Mouse (Mus musculus): ENCODE results near the gene Zfp341. TPM values are rescaled to one million over a fixed set of nuclear protein-coding genes. Genes with fewer than 3 reads are reported as not detected.

The Zfp341 gene
- total RNA-seq, 2 experiments from 2014 or later = 13.3 to 14.2 TPM

DNA sequence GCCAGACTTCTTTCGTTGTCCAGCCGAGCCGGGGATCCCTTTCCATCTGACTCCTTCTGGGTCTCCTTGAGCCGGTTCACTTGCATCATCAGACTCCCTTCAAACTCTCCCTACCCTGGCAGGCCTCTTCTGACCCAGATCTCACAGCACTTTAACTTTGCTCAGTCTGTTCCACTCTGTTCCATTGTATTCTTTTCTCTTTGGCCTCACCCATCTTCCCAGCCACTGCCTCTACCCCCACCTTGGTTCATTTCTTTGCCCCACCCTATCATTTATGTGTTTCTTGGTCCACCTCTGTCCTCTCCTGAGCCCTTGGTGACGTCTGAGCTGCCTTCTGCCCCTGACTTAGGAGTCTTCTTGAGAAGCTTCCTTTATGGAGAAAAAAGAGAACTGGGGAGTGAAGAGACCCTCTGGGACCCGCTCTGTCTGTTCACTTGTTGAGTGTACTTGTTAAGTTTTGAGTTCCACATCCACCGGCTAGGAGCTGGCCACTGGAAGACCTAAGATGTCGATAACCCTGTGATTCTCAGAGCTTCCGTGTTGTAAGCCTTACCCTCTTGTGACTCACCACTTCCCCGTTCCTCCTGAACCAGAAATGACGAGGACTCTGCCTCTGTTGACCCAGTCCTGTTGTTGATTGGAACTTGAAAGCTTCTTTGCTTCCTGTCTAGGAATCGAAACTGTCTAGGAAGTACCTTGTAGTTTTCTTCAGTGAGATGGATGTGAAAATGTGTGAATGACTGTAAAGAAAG, 44.6 kb downstream of the Zfp341 start:
- peak in 1 of 2 experiments; percentile 18 for DNase-seq (ENCODE audit: low spot score in 2 of 2)

GRCm38 (mm10) chr2:154659070-154659469, 46.0 kb downstream of the Zfp341 start:
- intact Hi-C loops (cut with DNase I) = no loop called here
- DNase-seq (ENCODE audit: low spot score in 2 of 2) = no peak

More for the DNA sequence above, 44.6 kb downstream of the Zfp341 start:
- intact Hi-C loops (cut with DNase I) = no loop called here

DNA sequence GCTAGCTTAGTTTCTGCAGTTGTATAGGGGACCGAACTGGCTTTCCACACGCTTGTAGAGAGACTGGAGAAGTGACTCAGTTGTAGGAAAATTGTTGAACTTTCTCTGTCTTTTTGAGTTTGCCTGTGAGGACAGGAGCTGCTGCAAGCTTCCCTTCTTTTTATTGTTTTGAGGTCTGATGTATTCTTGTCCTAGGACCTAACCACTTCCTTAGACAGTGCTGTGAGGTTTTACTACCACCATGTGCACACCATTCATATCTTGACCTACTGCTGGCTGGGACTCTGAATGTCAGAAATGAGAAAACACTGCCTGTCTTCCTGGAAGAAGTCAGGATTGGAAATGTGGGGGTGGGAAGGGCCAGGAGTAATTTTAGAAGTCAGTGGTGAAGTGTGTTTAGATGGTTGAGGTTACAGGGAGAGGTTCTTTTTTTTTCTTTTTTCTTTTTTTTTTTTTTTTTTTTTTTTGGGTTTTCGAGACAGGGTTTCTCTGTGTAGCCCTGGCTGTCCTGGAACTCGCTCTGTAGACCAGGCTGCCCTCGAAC, 46.5 kb downstream of the Zfp341 start:
- intact Hi-C loops (cut with DNase I) = no loop called here
- no peak for DNase-seq (ENCODE audit: low spot score in 2 of 2)

- intact Hi-C loops (cut with DNase I) = no loop called here
Measured at GRCm38 (mm10) chr2:154668680-154669079, 55.6 kb downstream of the Zfp341 start.

DNA sequence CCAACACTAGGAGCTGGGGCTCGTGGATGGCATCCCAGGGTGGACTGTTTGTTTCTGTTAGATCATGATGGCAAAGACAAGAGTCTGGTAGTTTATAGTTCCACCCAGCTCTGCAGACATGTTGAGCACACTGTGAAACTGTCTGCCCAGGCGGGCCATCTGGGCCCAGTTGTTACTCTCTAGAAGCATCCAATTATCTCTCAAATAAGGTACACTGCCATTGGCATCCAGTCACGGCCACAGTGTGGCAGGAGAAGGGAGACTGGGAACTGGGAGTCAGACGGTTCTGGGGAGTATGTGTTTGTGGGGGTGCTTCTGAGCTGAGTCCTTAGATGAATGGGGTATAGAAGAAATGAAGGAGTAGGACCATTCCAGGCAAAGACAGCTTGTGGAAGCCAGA, 57.0 kb downstream of the Zfp341 start:
- intact Hi-C loops (cut with DNase I) = no loop called here
- DNase-seq (ENCODE audit: low spot score in 2 of 2) = no peak

More at GRCm38 (mm10) chr2:154668680-154669079, 55.6 kb downstream of the Zfp341 start:
- no peak for DNase-seq (ENCODE audit: low spot score in 2 of 2)

DNA sequence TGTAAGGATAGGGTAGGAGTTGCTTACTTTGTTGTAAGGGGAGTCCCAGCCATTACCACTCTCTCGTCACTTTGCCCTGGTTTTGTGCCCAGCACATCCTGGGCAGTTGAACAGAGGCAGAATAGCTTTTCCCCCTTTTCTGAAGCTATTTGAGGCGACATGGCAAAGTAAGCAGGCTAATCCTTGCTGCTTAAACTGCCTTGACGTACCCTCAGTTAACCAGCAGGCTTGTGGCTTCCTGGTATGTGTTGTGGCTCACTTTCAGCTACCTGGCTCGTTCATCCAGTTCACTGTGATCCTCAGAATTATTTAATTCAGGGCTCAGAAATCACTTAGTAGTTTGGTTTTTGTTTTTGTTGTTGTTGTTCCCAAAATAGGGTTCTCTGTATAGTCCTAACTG, 57.6 kb downstream of the Zfp341 start:
- intact Hi-C loops (cut with DNase I) = no loop called here

DNA sequence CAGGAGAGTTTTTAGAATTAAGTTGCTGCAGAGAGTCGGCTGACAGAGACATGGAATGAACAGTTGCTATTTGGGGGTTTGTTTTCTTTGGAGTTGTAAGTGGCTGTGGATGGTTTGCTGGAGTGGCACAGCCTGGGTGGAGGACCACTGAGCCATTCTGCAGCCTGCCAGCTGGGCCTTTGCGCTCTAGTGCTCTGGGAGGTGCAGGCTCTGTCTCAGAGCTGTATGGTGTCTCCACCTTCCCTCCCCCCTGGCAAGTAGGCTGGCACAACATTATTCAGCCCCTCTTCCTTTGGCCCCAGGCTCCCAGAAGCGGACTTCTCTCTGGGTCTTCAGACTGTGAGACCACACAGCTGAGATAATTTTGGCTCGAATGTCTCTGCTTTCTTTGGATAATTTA, 60.9 kb downstream of the Zfp341 start:
- DNase-seq (ENCODE audit: low spot score in 2 of 2) = no peak
- intact Hi-C loops (cut with DNase I) = no loop called here

More for the DNA sequence above, 57.6 kb downstream of the Zfp341 start:
- DNase-seq (ENCODE audit: low spot score in 2 of 2) = no peak

- peak; percentile 47 to 76 for DNase-seq (ENCODE audit: low spot score in 2 of 2)
- intact Hi-C loops (cut with DNase I) = no loop called here
Measured at GRCm38 (mm10) chr2:154676653-154677609, 63.8 kb downstream of the Zfp341 start.

- intact Hi-C loops (cut with DNase I) = no loop called here
- DNase-seq (ENCODE audit: low spot score in 2 of 2) = peak; percentile 77 to 86
Measured at GRCm38 (mm10) chr2:154677651-154678139, 64.6 kb downstream of the Zfp341 start.

DNA sequence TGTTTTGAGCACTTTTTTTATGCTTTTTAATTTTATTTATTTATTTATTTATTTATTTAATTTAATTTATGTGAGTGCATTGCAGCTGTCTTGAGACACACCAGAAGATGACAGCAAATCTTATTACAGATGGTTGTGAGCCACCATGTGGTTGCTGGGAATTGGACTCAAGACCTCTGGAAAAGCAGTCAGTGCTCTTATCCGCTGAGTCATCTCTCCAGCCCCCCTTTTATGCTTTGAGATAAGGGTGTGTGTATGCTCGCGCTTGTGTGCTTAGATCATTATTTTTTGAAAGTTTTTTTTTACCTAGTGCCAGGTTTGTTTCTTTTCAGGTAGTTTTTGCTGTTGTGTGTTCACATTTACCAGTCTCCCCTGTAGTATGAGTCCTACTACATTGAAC, 65.9 kb downstream of the Zfp341 start:
- no peak for DNase-seq (ENCODE audit: low spot score in 2 of 2)
- intact Hi-C loops (cut with DNase I) = no loop called here

DNA sequence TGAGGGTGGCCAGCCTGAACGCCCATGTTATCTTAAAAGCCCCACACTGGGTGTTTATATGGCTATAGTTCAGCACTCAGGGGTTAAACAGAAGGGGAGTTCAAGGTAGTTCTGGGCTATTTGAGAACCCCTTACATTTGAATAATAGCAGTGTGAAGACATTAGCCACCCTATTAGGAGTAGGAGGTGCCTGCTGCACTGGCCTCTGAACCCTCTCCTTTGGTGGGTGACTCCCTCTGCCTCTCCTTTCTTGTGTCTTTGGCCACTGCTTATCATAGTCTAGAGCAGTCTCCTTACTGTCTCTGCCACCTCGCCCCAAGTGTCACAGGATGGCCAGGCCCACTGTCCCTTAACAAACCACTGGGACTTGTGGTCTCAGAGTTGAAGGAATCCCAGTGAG, 67.2 kb downstream of the Zfp341 start:
- DNase-seq (ENCODE audit: low spot score in 2 of 2) = no peak
- intact Hi-C loops (cut with DNase I) = no loop called here

DNA sequence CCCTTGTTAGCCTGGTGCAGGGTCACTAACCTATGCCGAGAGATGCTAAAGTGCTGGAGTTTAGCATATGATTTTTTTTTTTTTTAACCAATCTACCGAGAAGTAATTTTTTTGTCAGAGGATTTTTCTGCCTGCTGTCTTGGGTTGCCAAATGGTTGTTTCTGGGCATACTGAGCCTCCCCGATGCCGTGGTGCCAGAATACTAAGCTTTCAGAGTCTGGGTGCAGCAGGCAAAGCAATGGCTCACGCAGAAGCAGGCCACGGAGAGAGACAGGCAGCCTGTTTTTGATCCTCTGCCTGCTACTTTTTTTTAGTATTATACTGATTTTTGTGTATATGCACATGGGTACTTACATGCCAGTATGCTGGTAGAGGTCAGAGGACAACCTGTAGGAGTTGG, 67.8 kb downstream of the Zfp341 start:
- intact Hi-C loops (cut with DNase I) = no loop called here
- DNase-seq (ENCODE audit: low spot score in 2 of 2) = no peak

DNA sequence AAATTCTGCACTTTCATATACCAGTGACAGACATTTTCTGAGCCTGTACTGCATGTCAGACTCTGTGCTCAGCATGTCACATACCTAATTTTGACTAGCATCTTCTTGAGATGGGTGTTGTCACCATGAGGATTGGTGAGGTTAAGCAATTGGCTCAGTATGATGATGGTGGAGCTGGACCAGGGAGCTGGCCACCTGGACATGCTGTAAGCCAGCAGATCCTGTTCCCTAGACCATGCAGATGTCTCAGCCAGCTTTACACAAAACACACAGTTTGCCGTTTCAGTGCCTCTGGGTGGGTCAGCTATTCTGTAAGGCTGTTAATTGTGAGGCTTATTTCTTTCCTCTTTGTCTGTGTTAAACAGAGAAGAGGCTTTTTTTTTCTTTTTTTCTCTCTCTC, 69.6 kb downstream of the Zfp341 start:
- intact Hi-C loops (cut with DNase I) = no loop called here
- DNase-seq (ENCODE audit: low spot score in 2 of 2) = no peak

DNA sequence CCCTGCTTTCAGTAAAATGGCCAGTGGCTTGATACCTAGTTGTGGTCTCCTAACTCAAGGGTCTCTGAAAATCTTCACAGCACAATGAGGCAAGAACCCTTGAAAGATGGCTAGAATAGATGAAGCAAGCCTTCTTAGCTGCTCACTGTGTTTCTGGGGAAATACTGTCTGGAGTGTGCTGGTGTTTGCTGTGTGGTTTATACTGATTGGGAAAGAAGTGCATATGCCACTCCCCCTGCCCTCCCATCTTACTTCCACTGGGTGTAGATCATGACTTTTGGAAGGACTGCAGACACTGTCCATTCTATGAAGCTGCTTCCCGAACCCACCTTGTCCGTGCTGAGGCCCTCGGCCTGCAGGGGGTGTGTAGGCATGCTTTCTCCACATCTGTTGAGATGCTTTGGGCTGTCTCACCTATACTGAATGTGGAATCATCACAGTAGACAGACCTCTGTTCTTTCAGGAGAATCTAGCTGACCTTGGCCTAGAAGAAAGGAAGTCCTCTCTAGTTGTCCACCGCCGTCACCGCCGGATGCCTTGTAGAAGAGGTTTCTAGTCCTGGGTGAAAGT, 71.9 kb downstream of the Zfp341 start:
- no peak for DNase-seq (ENCODE audit: low spot score in 2 of 2)
- intact Hi-C loops (cut with DNase I) = no loop called here

DNA sequence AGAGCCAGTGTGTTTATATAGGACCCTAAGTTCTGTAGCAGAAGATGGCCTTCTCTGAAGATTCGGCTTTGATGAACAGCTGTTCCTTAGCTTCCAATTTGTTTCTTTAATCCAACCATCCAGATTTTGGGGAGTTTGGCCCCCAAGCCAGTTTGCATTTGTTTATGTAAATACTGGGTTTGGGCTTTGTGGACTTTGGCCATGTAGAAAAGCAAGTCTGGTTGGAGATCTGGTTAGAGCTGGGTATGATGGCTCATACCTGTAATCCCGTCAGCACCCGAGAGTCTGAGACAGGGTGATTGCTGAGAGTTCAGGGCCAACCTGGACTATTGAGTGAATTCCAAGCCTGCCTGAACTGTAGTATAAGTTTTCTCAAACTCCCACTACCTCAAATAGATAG, 72.7 kb downstream of the Zfp341 start:
- no peak for DNase-seq (ENCODE audit: low spot score in 2 of 2)
- intact Hi-C loops (cut with DNase I) = no loop called here

DNA sequence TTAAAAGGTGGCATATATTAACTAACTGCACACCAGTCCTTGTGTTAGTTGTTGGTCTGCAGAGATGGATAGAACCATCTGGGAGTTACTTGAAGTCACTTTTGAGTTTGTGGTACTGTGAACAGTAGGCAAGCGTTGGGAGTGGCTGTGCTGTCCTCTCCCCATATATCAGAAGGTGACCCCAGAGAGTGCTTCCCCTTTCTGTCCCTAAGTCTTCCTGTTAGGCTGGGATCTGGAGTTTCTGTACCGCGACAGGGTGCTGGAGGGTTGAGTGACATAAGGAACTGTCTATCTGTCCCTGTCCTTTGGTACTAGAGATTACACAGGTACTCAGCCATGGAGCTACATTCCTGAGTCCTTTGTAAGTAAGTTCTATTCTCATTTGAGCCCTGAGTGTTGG, 73.7 kb downstream of the Zfp341 start:
- no peak for DNase-seq (ENCODE audit: low spot score in 2 of 2)
- intact Hi-C loops (cut with DNase I) = no loop called here

GRCm38 (mm10) chr2:154689391-154689790, 76.3 kb downstream of the Zfp341 start:
- no peak for DNase-seq (ENCODE audit: low spot score in 2 of 2)
- intact Hi-C loops (cut with DNase I) = no loop called here

DNA sequence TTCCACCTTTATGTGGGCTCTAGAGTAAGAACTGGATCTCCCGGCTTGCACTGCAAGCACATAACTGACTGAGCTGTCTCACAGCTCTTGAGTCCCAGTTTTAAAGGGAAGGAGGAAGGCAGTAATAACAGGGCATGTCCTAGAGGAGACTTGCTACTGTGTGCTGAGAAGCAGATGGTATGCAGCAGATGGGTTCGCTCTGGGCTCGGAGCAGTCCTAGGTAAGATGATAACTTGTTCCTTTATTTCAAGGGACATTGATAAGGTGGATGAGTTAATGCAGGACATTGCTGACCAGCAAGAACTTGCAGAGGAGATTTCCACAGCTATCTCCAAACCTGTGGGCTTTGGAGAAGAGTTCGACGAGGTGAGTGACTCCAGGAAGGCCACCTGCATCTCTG, 77.9 kb downstream of the Zfp341 start:
- intact Hi-C loops (cut with DNase I) = no loop called here
- DNase-seq (ENCODE audit: low spot score in 2 of 2) = no peak

GRCm38 (mm10) chr2:154693186-154693940, 80.3 kb downstream of the Zfp341 start:
- intact Hi-C loops (cut with DNase I) = no loop called here
- no peak for DNase-seq (ENCODE audit: low spot score in 2 of 2)
